Mouse (Mus musculus) stomach, embryonic 15.5 days (tissue): ENCODE data around the gene Wwox. TPM values are rescaled to one million over a fixed set of nuclear protein-coding genes. Genes with fewer than 3 reads are reported as not detected.

ENCODE experiments used
- ATAC-seq: fragments of 200-750 bp; cut with Nextera tagmentation; 2 replicates; pipeline ENCODE4 v1.8.0; 2017; ENCODE audit warnings: low read depth, moderate number of reproducible peaks, moderate TSS enrichment; ENCODE audit not compliant: insufficient read depth, low FRiP score
- H3K27ac ChIP-seq: fragments of 300-500 bp; sonication (generic); 2 replicates; pipeline ENCODE4 v1.5.1; 2015; ENCODE audit warnings: mild to moderate bottlenecking, inconsistent platforms
- H3K27me3 ChIP-seq: fragments of 300-500 bp; sonication (generic); replicated peaks from 2 replicates; pipeline ENCODE4 v1.6.1; 2015; ENCODE audit warnings: inconsistent platforms
- H3K36me3 ChIP-seq: fragments of 300-500 bp; sonication (generic); 2 replicates; pipeline ENCODE4 v1.6.1; 2015; ENCODE audit warnings: inconsistent platforms
- H3K4me1 ChIP-seq: fragments of 300-500 bp; sonication (generic); 2 replicates; pipeline ENCODE4 v1.6.1; 2015; ENCODE audit warnings: inconsistent platforms
- H3K4me2 ChIP-seq: fragments of 300-500 bp; sonication (generic); 2 replicates; pipeline ENCODE4 v1.6.1; 2015; ENCODE audit warnings: mild to moderate bottlenecking, inconsistent platforms
- H3K4me3 ChIP-seq: fragments of 300-500 bp; sonication (generic); replicated peaks from 2 replicates; pipeline ENCODE4 v1.5.1; 2015; ENCODE audit warnings: inconsistent platforms
- H3K9ac ChIP-seq: fragments of 300-500 bp; sonication (generic); 2 replicates; pipeline ENCODE4 v1.6.1; 2015; ENCODE audit warnings: inconsistent platforms
- H3K9me3 ChIP-seq: fragments of 300-500 bp; sonication (generic); 2 replicates; pipeline ENCODE4 v1.6.1; 2016; ENCODE audit warnings: inconsistent platforms
- WGBS: fragments of 180-500 bp; shearing (Covaris S2); methylation state at CpG from one replicate; pipeline ENCODE4 v1.1.7; 2015; 5-methylcytosine and 5-hydroxymethylcytosine counted together
- polyA plus RNA-seq: library from polyadenylated mRNA; unstranded; fragments of >200 nt; fragmentation: Nextera tagmentation; extraction: Ambion mirVana; gene quantifications from 2 replicates; pipeline ENCODE4 v1.2.1, GENCODE M21; 2015

Wwox gene
- polyA plus RNA-seq, 1 experiment from 2014 or later: 12.2 TPM

DNA sequence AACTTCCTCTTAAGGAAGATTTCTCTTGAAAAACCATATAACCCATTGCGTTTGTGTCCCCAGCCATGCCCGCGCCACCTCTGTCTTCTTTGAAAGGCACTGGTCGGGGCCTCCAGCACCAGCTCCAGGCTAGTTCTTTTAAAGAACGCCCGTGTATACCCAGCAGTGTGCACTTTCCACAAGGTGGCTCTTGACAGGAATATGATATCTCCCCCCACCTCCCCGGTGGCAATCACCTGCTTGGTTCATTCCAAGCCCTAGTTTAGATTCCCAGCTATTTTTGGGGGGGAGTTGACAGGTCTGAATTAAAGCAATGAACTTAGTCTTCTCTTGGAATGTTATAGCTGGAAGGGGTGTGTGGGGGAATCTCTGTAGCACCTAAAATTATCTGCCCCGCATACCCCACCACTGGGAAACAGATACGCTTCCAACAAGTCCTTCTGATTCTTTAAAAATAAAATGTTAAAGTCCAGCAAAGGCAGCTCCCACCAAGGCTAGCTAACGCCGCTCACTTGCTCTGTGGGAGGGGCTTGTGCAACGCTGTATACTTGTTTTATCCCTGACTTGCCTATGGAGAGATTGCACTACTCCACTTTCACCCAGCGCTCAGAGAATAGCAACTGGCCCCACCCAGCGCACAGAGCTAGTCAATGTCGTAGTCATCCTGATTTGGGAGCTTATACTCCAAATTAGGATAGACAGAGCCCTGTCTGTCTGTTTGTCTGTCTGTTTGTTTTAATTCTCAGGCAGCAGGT lies 538.9 kb downstream of the Wwox start:
- H3K36me3 ChIP-seq: no peaks in the 10 kb centered on the region
- no peaks in the 10 kb centered on the region for H3K4me1 ChIP-seq
- no peaks in the 10 kb centered on the region for H3K9me3 ChIP-seq
- 70% methylated on average over 15 of the region's 15 CpGs for WGBS
- no peaks in the 10 kb centered on the region; the same call in 1 of the 2 replicates for H3K27me3 ChIP-seq
- no peak for ATAC-seq
- no peak overlapping the region for H3K4me3 ChIP-seq
- no peak overlapping the region for H3K9ac ChIP-seq
- no peak overlapping the region for H3K4me2 ChIP-seq
- H3K27ac ChIP-seq: no peak overlapping the region

DNA sequence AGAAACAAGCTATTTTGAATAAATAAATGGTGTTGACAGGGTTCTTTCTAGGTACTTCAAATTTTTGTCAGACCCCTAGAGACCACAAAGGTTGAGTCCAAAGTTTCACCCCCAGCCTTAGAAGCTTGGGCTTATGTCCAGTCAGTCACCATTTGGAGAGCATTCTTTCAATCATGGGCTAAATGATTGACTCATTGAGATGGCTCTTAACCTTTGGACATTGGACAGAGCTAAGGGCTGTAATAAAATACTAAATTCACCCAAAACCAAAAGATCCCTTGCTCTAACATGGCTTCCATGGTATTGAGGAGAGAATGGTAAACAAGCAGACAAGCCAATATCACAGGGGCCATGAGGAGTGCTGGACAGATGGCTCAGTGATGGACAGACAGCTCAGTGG lies 540.2 kb downstream of the Wwox start:
- no peak overlapping the region for H3K9ac ChIP-seq
- no peak overlapping the region for H3K4me3 ChIP-seq
- H3K36me3 ChIP-seq: no peaks in the 10 kb centered on the region
- H3K27ac ChIP-seq: no peak overlapping the region
- no peak overlapping the region for H3K4me2 ChIP-seq
- H3K4me1 ChIP-seq: no peaks in the 10 kb centered on the region
- no peaks in the 10 kb centered on the region; the same call in 1 of the 2 replicates for H3K27me3 ChIP-seq
- H3K9me3 ChIP-seq: no peaks in the 10 kb centered on the region
- ATAC-seq: no peak

DNA sequence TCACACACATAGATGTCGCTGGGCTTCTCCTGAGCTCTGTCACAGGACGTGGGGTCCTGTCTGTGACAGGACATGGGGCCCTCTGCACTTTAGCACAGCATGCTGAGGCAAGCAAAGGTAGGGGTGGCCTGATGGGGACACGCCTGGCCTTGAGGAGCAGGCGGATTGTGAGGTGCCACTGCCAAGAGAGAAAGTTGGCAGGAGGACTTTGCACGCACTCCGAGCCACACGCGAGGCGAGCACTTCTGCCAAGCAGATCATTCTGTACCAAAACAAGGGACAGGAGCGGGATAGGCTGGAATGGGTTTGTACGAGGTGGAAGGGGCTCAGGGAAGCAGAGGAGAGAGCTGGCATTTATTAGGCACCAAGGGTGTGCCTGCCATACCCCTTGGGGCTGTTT lies 543.3 kb downstream of the Wwox start:
- no peaks in the 10 kb centered on the region; the same call in 1 of the 2 replicates for H3K27me3 ChIP-seq
- WGBS: 89% methylated on average over 11 of the region's 11 CpGs
- no peak overlapping the region for H3K27ac ChIP-seq
- H3K4me3 ChIP-seq: no peak overlapping the region
- no peaks in the 10 kb centered on the region for H3K9me3 ChIP-seq
- H3K36me3 ChIP-seq: no peaks in the 10 kb centered on the region
- H3K9ac ChIP-seq: no peak overlapping the region
- no peak overlapping the region for H3K4me2 ChIP-seq
- ATAC-seq: no peak
- no peaks in the 10 kb centered on the region for H3K4me1 ChIP-seq

DNA sequence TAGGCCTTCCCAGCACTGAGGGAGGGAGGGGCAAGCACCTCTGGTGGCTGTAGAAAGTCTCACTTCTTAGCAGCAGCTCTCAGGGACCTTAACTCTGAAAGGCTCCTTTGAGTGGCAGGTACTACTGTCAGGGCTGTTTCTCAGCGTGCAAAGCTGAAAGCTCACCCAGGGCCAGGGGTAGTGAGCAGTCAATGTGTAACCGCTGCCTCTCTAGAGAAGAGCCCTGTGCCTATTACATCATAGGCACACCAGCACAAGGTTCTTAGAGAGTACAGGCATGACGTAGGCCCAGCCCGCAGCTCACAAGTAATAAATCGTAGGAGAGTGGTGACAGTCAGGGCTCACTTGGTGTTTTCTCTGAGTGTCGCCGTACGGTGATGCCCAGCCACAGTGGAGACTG lies 545.0 kb downstream of the Wwox start:
- H3K4me3 ChIP-seq: no peak overlapping the region
- H3K27ac ChIP-seq: no peak overlapping the region
- no peak overlapping the region for H3K9ac ChIP-seq
- 84% methylated on average over 8 of the region's 8 CpGs for WGBS
- H3K9me3 ChIP-seq: no peaks in the 10 kb centered on the region
- no peak for ATAC-seq
- no peaks in the 10 kb centered on the region; the same call in 1 of the 2 replicates for H3K27me3 ChIP-seq
- no peak overlapping the region for H3K4me2 ChIP-seq
- no peaks in the 10 kb centered on the region for H3K4me1 ChIP-seq
- no peaks in the 10 kb centered on the region for H3K36me3 ChIP-seq

DNA sequence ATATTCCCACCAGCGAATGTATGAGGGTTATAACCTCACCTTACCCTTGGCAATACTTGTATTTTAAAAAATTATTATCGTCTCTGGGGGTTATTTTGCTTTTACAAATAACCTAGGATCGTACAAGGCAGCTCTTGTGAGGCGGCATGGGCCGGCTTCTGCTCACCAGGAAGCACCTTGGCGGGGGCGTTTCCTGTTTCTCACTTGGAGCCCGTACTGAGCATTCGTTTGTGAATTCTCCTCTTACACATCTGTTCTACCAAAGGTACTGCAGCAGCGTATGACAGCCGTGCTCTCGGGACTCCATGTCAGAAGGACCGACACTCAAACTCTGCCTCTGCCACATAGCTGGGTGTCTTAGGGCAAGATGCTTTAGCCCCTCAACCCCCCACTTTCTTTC lies 546.5 kb downstream of the Wwox start:
- Histone ChIP-seq H3K9ac (no peak overlapping the region), H3K27ac (no peak overlapping the region)
- WGBS: 74% methylated on average over 13 of the region's 13 CpGs

DNA sequence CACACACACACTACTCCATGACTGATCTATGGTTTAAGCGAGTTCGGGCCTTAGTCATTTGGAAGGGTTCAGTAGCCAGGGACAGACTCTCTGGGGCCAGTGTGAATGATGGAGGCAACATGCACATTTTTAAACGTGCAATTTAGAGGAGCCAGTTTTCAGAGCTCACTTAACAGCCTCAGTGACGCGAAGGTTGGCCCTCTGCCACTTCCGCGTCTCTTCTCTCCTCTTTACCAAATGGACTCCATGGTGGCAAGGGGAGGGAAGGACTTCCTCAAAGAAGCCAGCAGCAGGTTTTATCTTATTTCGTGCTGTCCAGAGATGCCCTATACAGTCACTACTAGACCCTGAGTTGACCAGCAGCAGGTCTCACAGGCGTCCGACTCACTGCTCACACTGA lies 547.5 kb downstream of the Wwox start:
- H3K36me3 ChIP-seq: no peaks in the 10 kb centered on the region
- H3K27ac ChIP-seq: no peak overlapping the region
- no peaks in the 10 kb centered on the region for H3K9me3 ChIP-seq
- H3K9ac ChIP-seq: no peak overlapping the region
- H3K4me3 ChIP-seq: no peak overlapping the region
- H3K4me1 ChIP-seq: no peaks in the 10 kb centered on the region
- 76% methylated on average over 10 of the region's 10 CpGs for WGBS
- H3K4me2 ChIP-seq: no peak overlapping the region
- ATAC-seq: no peak
- H3K27me3 ChIP-seq: no peaks in the 10 kb centered on the region; the same call in 1 of the 2 replicates

More for the DNA sequence above, 546.5 kb downstream of the Wwox start:
- no peaks in the 10 kb centered on the region for H3K4me1 ChIP-seq
- H3K36me3 ChIP-seq: no peaks in the 10 kb centered on the region
- no peaks in the 10 kb centered on the region; the same call in 1 of the 2 replicates for H3K27me3 ChIP-seq
- H3K4me3 ChIP-seq: no peak overlapping the region
- no peak overlapping the region for H3K4me2 ChIP-seq
- no peaks in the 10 kb centered on the region for H3K9me3 ChIP-seq
- no peak for ATAC-seq

DNA sequence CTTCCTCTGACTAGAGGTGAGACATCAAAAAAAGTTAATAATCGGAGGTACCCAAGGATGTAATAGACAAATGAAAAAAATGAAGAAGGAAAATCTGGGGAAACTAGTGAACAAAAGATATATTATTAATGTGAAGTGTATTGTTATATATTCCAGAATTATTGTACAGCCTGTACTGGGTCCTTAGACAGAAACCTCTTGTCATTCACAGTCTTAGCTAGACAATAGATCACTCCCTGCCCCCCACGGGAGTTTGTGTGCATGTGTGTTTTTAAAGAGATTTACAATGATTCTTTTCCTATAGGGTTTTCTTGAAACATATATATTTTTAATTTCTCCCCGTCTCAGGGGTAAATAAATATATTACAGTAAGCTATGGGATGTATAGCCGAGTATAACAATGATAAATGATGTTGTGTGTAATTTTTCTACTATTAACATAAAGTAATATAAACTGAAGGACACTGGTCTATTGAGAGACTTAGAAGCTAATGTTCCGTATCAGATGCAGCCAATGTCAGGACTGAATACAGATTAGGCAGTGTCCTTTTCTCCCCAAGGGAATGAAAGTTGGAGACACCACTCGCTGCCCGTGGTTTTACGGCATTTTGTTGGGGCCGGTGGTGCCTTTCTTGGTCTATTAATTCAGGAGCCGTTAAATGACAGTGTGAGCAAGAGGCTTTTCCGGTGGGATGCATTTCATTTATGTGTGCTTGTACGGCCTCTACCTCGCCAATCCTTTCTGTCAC lies 551.6 kb downstream of the Wwox start:
- H3K4me1 ChIP-seq: no peaks in the 10 kb centered on the region
- H3K4me2 ChIP-seq: no peak overlapping the region
- H3K9ac ChIP-seq: no peak overlapping the region
- no peak overlapping the region for H3K27ac ChIP-seq
- H3K36me3 ChIP-seq: no peaks in the 10 kb centered on the region
- no peak overlapping the region for H3K4me3 ChIP-seq
- WGBS: 81% methylated on average over 13 of the region's 13 CpGs
- no peaks in the 10 kb centered on the region for H3K27me3 ChIP-seq
- no peaks in the 10 kb centered on the region for H3K9me3 ChIP-seq
- no peak for ATAC-seq

DNA sequence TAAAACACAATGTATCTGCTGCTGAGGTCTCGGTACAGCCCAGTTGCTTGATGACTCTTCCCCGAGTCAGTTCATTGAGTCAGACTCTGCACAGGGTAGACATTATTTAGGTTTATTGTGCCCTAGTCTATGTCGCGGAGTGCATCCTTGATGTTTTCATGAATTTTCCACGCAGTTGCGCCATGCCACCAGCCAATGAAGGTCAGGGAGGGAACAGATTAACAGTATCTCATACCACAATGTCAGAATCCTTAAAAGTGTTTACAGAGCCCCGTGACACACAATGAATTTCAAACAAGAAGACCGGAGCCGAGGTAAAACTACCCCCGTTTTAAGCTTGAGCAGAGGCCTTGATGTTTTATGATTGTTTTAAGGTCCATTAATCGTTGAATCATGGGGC lies 561.3 kb downstream of the Wwox start:
- H3K36me3 ChIP-seq: no peaks in the 10 kb centered on the region
- no peak overlapping the region for H3K4me2 ChIP-seq
- 80% methylated on average over 11 of the region's 11 CpGs for WGBS
- ATAC-seq: no peak
- no peaks in the 10 kb centered on the region for H3K4me1 ChIP-seq
- no peak overlapping the region for H3K9ac ChIP-seq
- H3K4me3 ChIP-seq: no peak overlapping the region
- H3K9me3 ChIP-seq: no peaks in the 10 kb centered on the region
- H3K27ac ChIP-seq: no peak overlapping the region
- no peaks in the 10 kb centered on the region for H3K27me3 ChIP-seq

DNA sequence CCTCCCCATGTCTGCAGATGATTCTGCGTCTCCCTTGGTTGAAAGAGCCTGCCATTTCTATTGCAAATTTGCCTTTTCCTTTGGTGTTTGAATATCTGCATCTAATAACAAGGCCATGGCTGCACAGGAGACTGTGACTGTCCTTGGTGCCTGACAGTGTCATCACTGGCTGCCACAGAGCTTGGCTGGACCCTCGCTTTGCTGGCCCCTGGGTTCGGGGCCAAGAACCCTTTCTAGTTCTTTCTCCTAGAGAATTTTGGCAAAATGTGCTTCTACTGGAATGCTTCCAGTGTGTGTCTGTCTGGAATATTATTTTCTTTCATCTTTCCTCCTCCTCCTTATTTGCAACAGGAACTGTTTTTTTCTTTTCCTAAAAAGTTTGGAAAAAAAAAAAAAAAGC lies 565.6 kb downstream of the Wwox start:
- Histone ChIP-seq H3K27ac (no peak overlapping the region), H3K4me1 (0 out of 2 replicates have a peak, but pooled peaks cover 15% of the 10 kb centered on the region), H3K36me3 (no peaks in the 10 kb centered on the region), H3K4me3 (no peak overlapping the region), H3K27me3 (no peaks in the 10 kb centered on the region), H3K9me3 (no peaks in the 10 kb centered on the region), H3K4me2 (no peak overlapping the region), H3K9ac (no peak overlapping the region)
- ATAC-seq: no peak
- 76% methylated on average over 3 of the region's 3 CpGs for WGBS

DNA sequence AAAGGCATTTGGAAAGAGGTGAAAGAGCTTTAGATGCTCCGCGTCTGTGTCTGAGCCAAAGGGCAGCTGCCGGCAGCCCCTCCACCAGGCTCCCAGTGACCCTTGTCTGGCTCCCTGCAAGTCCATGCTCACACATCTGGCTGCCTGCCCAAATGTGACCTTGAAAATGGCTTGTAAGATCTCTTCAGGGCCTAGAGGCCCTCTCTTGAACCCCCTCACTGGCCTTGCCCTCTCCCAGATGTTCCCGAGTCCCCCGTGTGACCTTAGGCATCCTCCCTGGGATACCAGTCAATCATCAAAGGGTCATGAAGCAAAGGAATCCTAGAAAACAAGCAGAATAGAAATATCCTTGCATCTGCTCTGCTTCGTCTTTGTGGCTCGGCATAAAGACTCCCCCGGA lies 567.1 kb downstream of the Wwox start:
- Histone ChIP-seq H3K36me3 (no peaks in the 10 kb centered on the region), H3K4me1 (peaks cover 15% of the 10 kb centered on the region; the same call in 1 of the 2 replicates), H3K9ac (no peak overlapping the region), H3K27me3 (no peaks in the 10 kb centered on the region), H3K27ac (no peak overlapping the region), H3K4me2 (no peak overlapping the region), H3K9me3 (no peaks in the 10 kb centered on the region), H3K4me3 (no peak overlapping the region)
- 64% methylated on average over 8 of the region's 8 CpGs for WGBS
- no peak for ATAC-seq

DNA sequence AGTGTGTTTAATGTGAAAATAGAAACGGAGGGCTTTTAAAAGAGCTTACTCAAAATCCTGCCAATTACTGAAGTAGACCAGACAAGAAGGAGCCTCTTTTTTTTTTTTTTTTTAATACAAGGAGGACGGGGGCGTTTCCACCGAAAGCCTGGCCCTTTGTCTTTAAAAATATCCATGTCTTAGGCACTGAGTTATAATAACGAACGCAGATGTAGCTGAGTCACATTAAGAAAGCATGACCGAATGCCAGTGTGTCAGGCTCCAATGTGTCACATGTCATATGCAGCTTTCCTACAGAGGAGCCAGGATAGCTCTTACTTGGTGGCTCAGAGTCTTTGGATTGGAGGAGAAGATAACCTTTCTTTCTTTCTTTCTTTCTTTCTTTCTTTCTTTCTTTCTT lies 567.8 kb downstream of the Wwox start:
- H3K9ac ChIP-seq: no peak overlapping the region
- H3K4me3 ChIP-seq: no peak overlapping the region
- 63% methylated on average over 7 of the region's 7 CpGs for WGBS
- H3K4me2 ChIP-seq: no peak overlapping the region
- no peaks in the 10 kb centered on the region for H3K36me3 ChIP-seq
- no peak overlapping the region for H3K27ac ChIP-seq
- H3K27me3 ChIP-seq: no peaks in the 10 kb centered on the region
- H3K4me1 ChIP-seq: peaks cover 15% of the 10 kb centered on the region; the same call in 1 of the 2 replicates
- no peak for ATAC-seq
- no peaks in the 10 kb centered on the region for H3K9me3 ChIP-seq
